Mouse (Mus musculus): ENCODE results near the gene Slc22a18. TPM values are rescaled to one million over a fixed set of nuclear protein-coding genes. Genes with fewer than 3 reads are reported as not detected.

Slc22a18 gene
- 0.90 and 0.91 TPM in 2 replicates for polyA plus RNA-seq (2016; fragmentation: Nextera tagmentation; extraction: Ambion mirVana)

GRCm38 (mm10) chr7:143473347-143474101 is at the start of gene Slc22a18:
Gene Slc22a18 (plus strand): TSS chr7:143473736.
- Histone ChIP-seq H3K9me3 (replicated peaks) (no peaks in the 10 kb centered on the region), H3K27ac (ENCODE audit: poor library complexity, severe bottlenecking) (no peak within 1 kb of the TSS), H3K4me3 (no peak within 1 kb of the TSS), H3K27me3 (replicated peaks) (peaks cover 10% of the 10 kb centered on the region; the same call in 1 of the 2 replicates), H3K4me1 (replicated peaks) (peaks cover 12% of the 10 kb centered on the region; the same call in 1 of the 2 replicates), H3K9ac (no peak within 1 kb of the TSS), H3K36me3 (no peaks in the 10 kb centered on the region), H3K4me2 (0 out of 2 replicates have a peak within 1 kb of the TSS, but pooled peaks have one; percentile 11)
- WGBS: 38% methylated on average over 4 of the region's 4 CpGs
- ATAC-seq (ENCODE audit: insufficient number of reproducible peaks, low FRiP score): no peak

GRCm38 (mm10) chr7:143428142-143428813 is 45.3 kb upstream of the Slc22a18 start:
- H3K9me3 ChIP-seq (replicated peaks): no peaks in the 10 kb centered on the region
- 69% methylated on average over 23 of the region's 23 CpGs for WGBS
- H3K36me3 ChIP-seq: no peaks in the 10 kb centered on the region
- H3K4me2 ChIP-seq: no peak overlapping the region
- no peak overlapping the region for H3K4me3 ChIP-seq
- H3K9ac ChIP-seq: no peak overlapping the region
- no peaks in the 10 kb centered on the region; the same call in 1 of the 2 replicates for H3K27me3 ChIP-seq (replicated peaks)
- H3K27ac ChIP-seq (ENCODE audit: poor library complexity, severe bottlenecking): no peak overlapping the region
- peaks cover 13% of the 10 kb centered on the region for H3K4me1 ChIP-seq (replicated peaks)
- no peak for ATAC-seq (ENCODE audit: insufficient number of reproducible peaks, low FRiP score)

- Histone ChIP-seq H3K4me3 (no peak overlapping the region), H3K9me3 (replicated peaks) (no peaks in the 10 kb centered on the region), H3K27me3 (replicated peaks) (no peaks in the 10 kb centered on the region; the same call in 1 of the 2 replicates), H3K4me1 (replicated peaks) (peaks cover 13% of the 10 kb centered on the region), H3K4me2 (no peak overlapping the region), H3K27ac (ENCODE audit: poor library complexity, severe bottlenecking) (no peak overlapping the region), H3K9ac (no peak overlapping the region), H3K36me3 (no peaks in the 10 kb centered on the region)
- no peak for ATAC-seq (ENCODE audit: insufficient number of reproducible peaks, low FRiP score)
- 60% methylated on average over 2 of the region's 2 CpGs for WGBS
Observed at GRCm38 (mm10) chr7:143428814-143429499, 44.6 kb upstream of the Slc22a18 start.

GRCm38 (mm10) chr7:143432631-143433030 is 40.9 kb upstream of the Slc22a18 start:
- H3K36me3 ChIP-seq: no peaks in the 10 kb centered on the region
- H3K27me3 ChIP-seq (replicated peaks): peaks cover 8% of the 10 kb centered on the region; the same call in 1 of the 2 replicates
- no peak overlapping the region for H3K9ac ChIP-seq
- no peak overlapping the region for H3K4me2 ChIP-seq
- no peak overlapping the region for H3K4me3 ChIP-seq
- ATAC-seq (ENCODE audit: insufficient number of reproducible peaks, low FRiP score): no peak
- H3K27ac ChIP-seq (ENCODE audit: poor library complexity, severe bottlenecking): no peak overlapping the region
- WGBS: 86% methylated on average over 1 of the region's 1 CpGs
- H3K9me3 ChIP-seq (replicated peaks): no peaks in the 10 kb centered on the region
- H3K4me1 ChIP-seq (replicated peaks): peaks cover 16% of the 10 kb centered on the region

- Histone ChIP-seq H3K9me3 (replicated peaks) (no peaks in the 10 kb centered on the region), H3K27me3 (replicated peaks) (peaks cover 8% of the 10 kb centered on the region; the same call in 1 of the 2 replicates), H3K4me3 (no peak overlapping the region), H3K4me1 (replicated peaks) (peaks cover 14% of the 10 kb centered on the region), H3K36me3 (no peaks in the 10 kb centered on the region), H3K9ac (no peak overlapping the region), H3K4me2 (no peak overlapping the region), H3K27ac (ENCODE audit: poor library complexity, severe bottlenecking) (no peak overlapping the region)
- no peak for ATAC-seq (ENCODE audit: insufficient number of reproducible peaks, low FRiP score)
- WGBS: 76% methylated on average over 7 of the region's 7 CpGs
Observed at GRCm38 (mm10) chr7:143433331-143433730, 40.2 kb upstream of the Slc22a18 start.

GRCm38 (mm10) chr7:143437231-143437893 is 36.2 kb upstream of the Slc22a18 start:
- Histone ChIP-seq H3K4me1 (replicated peaks) (peaks cover 14% of the 10 kb centered on the region), H3K27ac (ENCODE audit: poor library complexity, severe bottlenecking) (no peak overlapping the region), H3K9me3 (replicated peaks) (no peaks in the 10 kb centered on the region), H3K4me3 (peak overlapping the region; percentile 63), H3K27me3 (replicated peaks) (peaks cover 11% of the 10 kb centered on the region; the same call in 1 of the 2 replicates), H3K9ac (peak overlapping the region; percentile 84), H3K36me3 (no peaks in the 10 kb centered on the region), H3K4me2 (peak overlapping the region; percentile 92)
- ATAC-seq (ENCODE audit: insufficient number of reproducible peaks, low FRiP score): peak; percentile 19; the same call in 1 of the 2 replicates
- 16% methylated on average over 18 of the region's 18 CpGs for WGBS

GRCm38 (mm10) chr7:143437894-143438581 is 35.5 kb upstream of the Slc22a18 start:
- H3K9ac ChIP-seq: peak overlapping the region; percentile 84
- H3K36me3 ChIP-seq: no peaks in the 10 kb centered on the region
- ATAC-seq (ENCODE audit: insufficient number of reproducible peaks, low FRiP score): peak; percentile 56
- no peak overlapping the region for H3K27ac ChIP-seq (ENCODE audit: poor library complexity, severe bottlenecking)
- H3K27me3 ChIP-seq (replicated peaks): peaks cover 18% of the 10 kb centered on the region; the same call in 1 of the 2 replicates
- H3K4me1 ChIP-seq (replicated peaks): peaks cover 14% of the 10 kb centered on the region
- peak overlapping the region; percentile 92 for H3K4me2 ChIP-seq
- no peaks in the 10 kb centered on the region for H3K9me3 ChIP-seq (replicated peaks)
- WGBS: 3% methylated on average over 60 of the region's 63 CpGs
- H3K4me3 ChIP-seq: peak overlapping the region; percentile 63

- Histone ChIP-seq H3K27me3 (replicated peaks) (peaks cover 26% of the 10 kb centered on the region), H3K36me3 (no peaks in the 10 kb centered on the region), H3K4me1 (replicated peaks) (peaks cover 14% of the 10 kb centered on the region), H3K9ac (no peak overlapping the region), H3K4me2 (no peak overlapping the region), H3K27ac (ENCODE audit: poor library complexity, severe bottlenecking) (no peak overlapping the region), H3K9me3 (replicated peaks) (no peaks in the 10 kb centered on the region), H3K4me3 (no peak overlapping the region)
- 79% methylated on average over 1 of the region's 1 CpGs for WGBS
- no peak for ATAC-seq (ENCODE audit: insufficient number of reproducible peaks, low FRiP score)
Observed at GRCm38 (mm10) chr7:143438965-143439364, 34.6 kb upstream of the Slc22a18 start.

GRCm38 (mm10) chr7:143444580-143444954 is 29.0 kb upstream of the Slc22a18 start:
- no peak overlapping the region for H3K27ac ChIP-seq (ENCODE audit: poor library complexity, severe bottlenecking)
- no peak for ATAC-seq (ENCODE audit: insufficient number of reproducible peaks, low FRiP score)
- H3K9ac ChIP-seq: no peak overlapping the region
- H3K4me2 ChIP-seq: peak overlapping the region; percentile 88; the same call in 1 of the 2 replicates
- no peaks in the 10 kb centered on the region for H3K9me3 ChIP-seq (replicated peaks)
- H3K4me3 ChIP-seq: no peak overlapping the region
- no peaks in the 10 kb centered on the region for H3K36me3 ChIP-seq
- H3K27me3 ChIP-seq (replicated peaks): peaks cover 54% of the 10 kb centered on the region
- H3K4me1 ChIP-seq (replicated peaks): peaks cover 17% of the 10 kb centered on the region
- 54% methylated on average over 8 of the region's 8 CpGs for WGBS

GRCm38 (mm10) chr7:143444955-143445648 is 28.4 kb upstream of the Slc22a18 start:
- Histone ChIP-seq H3K9ac (peak overlapping the region; percentile 74), H3K27me3 (replicated peaks) (peaks cover 54% of the 10 kb centered on the region), H3K27ac (ENCODE audit: poor library complexity, severe bottlenecking) (no peak overlapping the region), H3K4me2 (peak overlapping the region; percentile 88), H3K4me3 (peak overlapping the region; percentile 49), H3K4me1 (replicated peaks) (peaks cover 17% of the 10 kb centered on the region), H3K9me3 (replicated peaks) (no peaks in the 10 kb centered on the region), H3K36me3 (no peaks in the 10 kb centered on the region)
- WGBS: 5% methylated on average over 46 of the region's 55 CpGs
- 0 out of 2 replicates have a peak, but pooled peaks have one; percentile 33 for ATAC-seq (ENCODE audit: insufficient number of reproducible peaks, low FRiP score)

All from heart, embryonic 12.5 days (tissue).